Mouse (Mus musculus) cerebellum, adult 2 months (tissue): ENCODE data around the gene Ankrd40.

Experiments
- CTCF ChIP-seq: fragments of 200-500 bp; IDR thresholded peaks from 2 replicates; pipeline ENCODE4 v1.5.1; 2011; ENCODE audit warnings: low read depth, mild to moderate bottlenecking, control low read depth, low read length, moderate library complexity, borderline replicate concordance; ENCODE audit not compliant: insufficient read depth
- POLR2A ChIP-seq: fragments of 200-500 bp; IDR thresholded peaks from 2 replicates; pipeline ENCODE4 v1.6.1; 2011; ENCODE audit warnings: low read length, control low read depth, borderline replicate concordance; ENCODE audit not compliant: insufficient read depth

GRCm38 (mm10) chr11:94281199-94282181 is 46.3 kb upstream of the Ankrd40 start, which contains the start of gene Gm21885:
- TF ChIP-seq POLR2A: no peak
- no peak for TF ChIP-seq CTCF
